Comparison of ENCODE assay signal across 8 mouse cellular contexts in genomic region chr10:78184531-78185380, GRCm38 (mm10). TPM values are rescaled to one million over a fixed set of nuclear protein-coding genes. Genes with fewer than 3 reads are reported as not detected.
DNase-seq lines count a peak whose midpoint lies in the region; ATAC-seq and TF ChIP-seq lines count a peak whose summit lies in the region.

Gene Pwp2, minus strand, starts transcription at chr10:78185149.

- in situ Hi-C loops in CH12.LX (cut with MboI; ENCODE audit: low pct_ligation_motif_present, low pct_unique_long_range_greater_than_20kb, low sequenced_read_pairs), result loop anchor here (5.0 to 10.0 kb wide), 2 partner anchors 38 to 190 kb away; no protein-coding TSS in a partner anchor

- 2% methylated on average over 47 of the region's 47 CpGs for WGBS in forebrain, embryonic 11.5 days
- WGBS in heart, postnatal 0 days, result 1% methylated on average over 47 of the region's 47 CpGs
- WGBS in liver, embryonic 16.5 days (ENCODE audit: insufficient replicate concordance), result under 1% methylated on average over 47 of the region's 47 CpGs
- WGBS in neural tube, embryonic 13.5 days, result 2% methylated on average over 47 of the region's 47 CpGs

- no peaks in the 10 kb centered on the region for H3K9me3 ChIP-seq in CH12.LX (replicated peaks; ENCODE audit: low read length)
- no peaks in the 10 kb centered on the region for H3K9me3 ChIP-seq in forebrain, embryonic 11.5 days (ENCODE audit: control insufficient read depth, low read length)
- H3K9me3 ChIP-seq in heart, postnatal 0 days (replicated peaks; ENCODE audit: control insufficient read depth, low read length), result no peaks in the 10 kb centered on the region
- H3K9me3 ChIP-seq in liver, embryonic 16.5 days (replicated peaks; ENCODE audit: control insufficient read depth, low read length), result no peaks in the 10 kb centered on the region
- no peaks in the 10 kb centered on the region for H3K9me3 ChIP-seq in neural tube, embryonic 13.5 days

- H3K9ac ChIP-seq in CH12.LX (ENCODE audit: insufficient read depth, low read depth), result peak within 1 kb of the TSS; percentile 91
- peak within 1 kb of the TSS; percentile 35 for H3K9ac ChIP-seq in forebrain, embryonic 11.5 days (ENCODE audit: low read length)
- peak within 1 kb of the TSS; percentile 57 for H3K9ac ChIP-seq in heart, postnatal 0 days (replicated peaks; ENCODE audit: low read depth, low read length)
- H3K9ac ChIP-seq in liver, embryonic 16.5 days (ENCODE audit: low read depth, low read length), result peak within 1 kb of the TSS; percentile 68
- peak within 1 kb of the TSS; percentile 71 for H3K9ac ChIP-seq in neural tube, embryonic 13.5 days

- TF ChIP-seq EP300 in CH12.LX (IDR thresholded peaks at IDR 0.05; ENCODE audit: low read length), result no peak
- no peak for TF ChIP-seq EP300 in heart, postnatal 0 days (IDR thresholded peaks at IDR 0.05; ENCODE audit: low read depth)

- peak within 1 kb of the TSS; percentile 49 for H3K27ac ChIP-seq in CH12.LX (ENCODE audit: insufficient read depth, low read depth)
- no peak within 1 kb of the TSS for H3K27ac ChIP-seq in forebrain, embryonic 11.5 days (ENCODE audit: low read depth, low read length)
- peak within 1 kb of the TSS; percentile 83 for H3K27ac ChIP-seq in heart, postnatal 0 days (ENCODE audit: low read depth)
- H3K27ac ChIP-seq in liver, embryonic 16.5 days (ENCODE audit: low read length), result peak within 1 kb of the TSS; percentile 86
- peak within 1 kb of the TSS; percentile 64 for H3K27ac ChIP-seq in neural tube, embryonic 13.5 days (replicated peaks)
- H3K27ac ChIP-seq in testis, adult 2 months (ENCODE audit: control insufficient read depth, insufficient read depth, low read depth, low read length), result peak within 1 kb of the TSS; percentile 68

- peak; percentile 92 for TF ChIP-seq POLR2A in CH12.LX (IDR thresholded peaks at IDR 0.05; ENCODE audit: low read depth, low read length)
- peak; percentile 80 for TF ChIP-seq POLR2A in testis, adult 2 months (IDR thresholded peaks at IDR 0.05; ENCODE audit: control insufficient read depth, low read depth, low read length)

- dilution Hi-C loops in CH12.LX (cut with MboI; ENCODE audit: extremely low pct_ligation_motif_present, extremely low pct_unique_long_range_greater_than_20kb, low sequenced_read_pairs), result no loop called here

- peak within 1 kb of the TSS; percentile 67 to 92 (median 81) for H3K4me3 ChIP-seq in CH12.LX (replicated peaks in 1 of 3; ENCODE audit: low read depth in 2 of 3, low read length in 2 of 3, poor library complexity in 1 of 3)
- peak within 1 kb of the TSS; percentile 63 for H3K4me3 ChIP-seq in forebrain, embryonic 11.5 days (ENCODE audit: low read depth, low read length)
- peak within 1 kb of the TSS; percentile 72 for H3K4me3 ChIP-seq in heart, postnatal 0 days (ENCODE audit: low read depth, low read length)
- H3K4me3 ChIP-seq in liver, embryonic 16.5 days (ENCODE audit: low read depth, low read length), result peak within 1 kb of the TSS; percentile 79
- H3K4me3 ChIP-seq in neural tube, embryonic 13.5 days, result peak within 1 kb of the TSS; percentile 78
- peak within 1 kb of the TSS; percentile 84 for H3K4me3 ChIP-seq in testis, adult 2 months (ENCODE audit: control insufficient read depth, low read depth, low read length)

- peaks cover 57 to 72% of the 10 kb centered on the region in 2 experiments for H3K36me3 ChIP-seq in CH12.LX (replicated peaks in 1 of 2; ENCODE audit: control insufficient read depth in 1 of 2, insufficient read depth in 1 of 2, low read length in 1 of 2)
- H3K36me3 ChIP-seq in forebrain, embryonic 11.5 days (ENCODE audit: control insufficient read depth, insufficient read depth, low read length), result peaks cover 7% of the 10 kb centered on the region; the same call in 1 of the 2 replicates
- peaks cover 56% of the 10 kb centered on the region for H3K36me3 ChIP-seq in heart, postnatal 0 days (replicated peaks; ENCODE audit: control insufficient read depth, insufficient read depth, low read length)
- H3K36me3 ChIP-seq in liver, embryonic 16.5 days (ENCODE audit: control insufficient read depth, insufficient read depth), result peaks cover 43% of the 10 kb centered on the region
- H3K36me3 ChIP-seq in neural tube, embryonic 13.5 days, result peaks cover 64% of the 10 kb centered on the region
- H3K36me3 ChIP-seq in testis, adult 2 months (ENCODE audit: control insufficient read depth, insufficient read depth, low read length), result no peaks in the 10 kb centered on the region; the same call in 1 of the 2 replicates

- TF ChIP-seq CTCF in CH12.LX (conservative IDR thresholded peaks at IDR 0.05 in 1 of 2, IDR thresholded peaks at IDR 0.05 in 1 of 2; ENCODE audit: low read depth in 2 of 2, low read length in 2 of 2), result no peak
- no peak for TF ChIP-seq CTCF in heart, postnatal 0 days (IDR thresholded peaks at IDR 0.05; ENCODE audit: low read depth)
- TF ChIP-seq CTCF in testis, adult 2 months (IDR thresholded peaks at IDR 0.05; ENCODE audit: control insufficient read depth, insufficient read depth, insufficient replicate concordance, low read depth, low read length), result 0 out of 2 replicates have a peak, but pooled peaks have one; percentile 6

- peaks cover 10% of the 10 kb centered on the region for H3K79me2 ChIP-seq in CH12.LX (replicated peaks; ENCODE audit: control insufficient read depth, extremely low read depth, insufficient read depth, poor library complexity, severe bottlenecking)

- ATAC-seq in forebrain, embryonic 11.5 days (replicated peaks; ENCODE audit: low FRiP score), result peak; percentile 95
- ATAC-seq in heart, postnatal 0 days (ENCODE audit: insufficient read depth, low read depth), result peak; percentile 97
- ATAC-seq in liver, embryonic 16.5 days (ENCODE audit: low read depth), result peak; percentile 97
- ATAC-seq in neural tube, embryonic 13.5 days (ENCODE audit: low read depth), result peak; percentile 98

- peak; percentile 97 for DNase-seq in CH12.LX (ENCODE audit: extremely low read depth)
- peak; percentile 96 for DNase-seq in c-Kit-positive CD71-positive TER-119-negative erythroid progenitor cells, embryonic 14.5 days (ENCODE audit: low read depth)
- DNase-seq in forebrain, embryonic 11.5 days (ENCODE audit: low spot score), result peak; percentile 94
- peak; percentile 96 for DNase-seq in heart, postnatal 0 days (ENCODE audit: low spot score)
- DNase-seq in kidney, postnatal 4 days, result peak; percentile 93 to 96

- TF ChIP-seq RAD21 in CH12.LX (IDR thresholded peaks at IDR 0.05; ENCODE audit: low read depth, low read length), result no peak

- no peaks in the 10 kb centered on the region for H3K27me3 ChIP-seq in CH12.LX (replicated peaks)
- H3K27me3 ChIP-seq in forebrain, embryonic 11.5 days (ENCODE audit: control insufficient read depth, insufficient read depth, low read length), result no peaks in the 10 kb centered on the region
- H3K27me3 ChIP-seq in heart, postnatal 0 days (ENCODE audit: control insufficient read depth, insufficient read depth, low read length), result no peaks in the 10 kb centered on the region
- no peaks in the 10 kb centered on the region for H3K27me3 ChIP-seq in liver, embryonic 16.5 days (ENCODE audit: control insufficient read depth, insufficient read depth, low read depth, low read length)
- no peaks in the 10 kb centered on the region for H3K27me3 ChIP-seq in neural tube, embryonic 13.5 days
- H3K27me3 ChIP-seq in testis, adult 2 months (ENCODE audit: control insufficient read depth, insufficient read depth, low read length), result no peaks in the 10 kb centered on the region

- H3K4me1 ChIP-seq in CH12.LX (ENCODE audit: control insufficient read depth in 1 of 2, insufficient read depth in 2 of 2), result peaks cover 6 to 11% of the 10 kb centered on the region in 2 experiments; a peak in 3 of 4 replicates
- peaks cover 7% of the 10 kb centered on the region; the same call in 1 of the 2 replicates for H3K4me1 ChIP-seq in forebrain, embryonic 11.5 days (replicated peaks; ENCODE audit: control insufficient read depth, insufficient read depth, low read length)
- H3K4me1 ChIP-seq in heart, postnatal 0 days (ENCODE audit: control insufficient read depth, insufficient read depth), result 0 out of 2 replicates have a peak, but pooled peaks cover 4% of the 10 kb centered on the region
- H3K4me1 ChIP-seq in liver, embryonic 16.5 days (ENCODE audit: control insufficient read depth, low read depth, low read length), result peaks cover 22% of the 10 kb centered on the region
- H3K4me1 ChIP-seq in neural tube, embryonic 13.5 days (replicated peaks), result peaks cover 15% of the 10 kb centered on the region
- no peaks in the 10 kb centered on the region for H3K4me1 ChIP-seq in testis, adult 2 months (ENCODE audit: control insufficient read depth, insufficient read depth, low read length)

- H3K4me2 ChIP-seq in CH12.LX (ENCODE audit: insufficient read depth, low read depth, poor library complexity, severe bottlenecking), result peak within 1 kb of the TSS; percentile 81
- peak within 1 kb of the TSS; percentile 96 for H3K4me2 ChIP-seq in forebrain, embryonic 11.5 days (ENCODE audit: low read depth, low read length, severe bottlenecking)
- H3K4me2 ChIP-seq in heart, postnatal 0 days (ENCODE audit: low read depth, low read length), result peak within 1 kb of the TSS; percentile 91
- H3K4me2 ChIP-seq in liver, embryonic 16.5 days (ENCODE audit: low read depth, low read length), result peak within 1 kb of the TSS; percentile 92
- peak within 1 kb of the TSS; percentile 99 for H3K4me2 ChIP-seq in neural tube, embryonic 13.5 days

TF ChIP-seq in CH12.LX, 34 proteins besides CTCF, POLR2A, EP300 and RAD21 (continues in another document):
- TF ChIP-seq JUND (conservative IDR thresholded peaks at IDR 0.05; ENCODE audit: low read depth, low read length) (no peak), E2F4 (IDR thresholded peaks at IDR 0.05; ENCODE audit: insufficient replicate concordance, low read depth, low read length) (0 out of 2 replicates have a peak, but pooled peaks have one; percentile 73), USF1 (IDR thresholded peaks at IDR 0.05; ENCODE audit: low read depth, low read length) (peak; percentile 29; the same call in 1 of the 2 replicates), ETS1 (conservative IDR thresholded peaks at IDR 0.05; ENCODE audit: low read depth, low read length) (peak; percentile 18; the same call in 1 of the 2 replicates), ELF1 (IDR thresholded peaks at IDR 0.05; ENCODE audit: low read depth, low read length) (peak; percentile 92), KAT2A (IDR thresholded peaks at IDR 0.05; ENCODE audit: insufficient replicate concordance, low read length) (peak; percentile 73; the same call in 1 of the 2 replicates), MYC (IDR thresholded peaks at IDR 0.05; ENCODE audit: low read depth, low read length) (peak; percentile 96)

RNA-seq across cellular contexts. Expression of gene Pwp2, which starts in this region (rescaled TPM):
- 43.0 and 55.5 TPM in 2 replicates for total RNA-seq in CH12.LX (2012; rRNA removed)
- total RNA-seq in CH12.LX (2014; rRNA removed), result 48.6 and 49.9 TPM in 2 replicates
- 41.2 and 42.9 TPM in 2 replicates for polyA plus RNA-seq in CH12.LX (2012; ENCODE audit: insufficient read length, low read depth)
- polyA plus RNA-seq in forebrain, embryonic 11.5 days (2014; fragmentation: Nextera tagmentation; extraction: Ambion mirVana), result 23.7 and 28.4 TPM in 2 replicates
- total RNA-seq in heart, postnatal 0 days (2014; rRNA removed; ENCODE audit: low replicate concordance), result 11.5 and 12.1 TPM in 2 replicates
- 6.2 and 6.9 TPM in 2 replicates for polyA plus RNA-seq in heart, postnatal 0 days (2015; fragmentation: Nextera tagmentation; extraction: Ambion mirVana)
- polyA plus RNA-seq in liver, embryonic 16.5 days (2015; fragmentation: Nextera tagmentation; extraction: Ambion mirVana), result 9.0 and 9.1 TPM in 2 replicates
- 15.2 and 15.8 TPM in 2 replicates for polyA plus RNA-seq in neural tube, embryonic 13.5 days (2015; fragmentation: Nextera tagmentation; extraction: Ambion mirVana)
- polyA plus RNA-seq in testis, adult 2 months (2012; rRNA removed), result 5.8 and 6.4 TPM in 2 replicates

Comparison
In these comparisons a context has a peak if more than half of its experiments do, and no peak if none do; other contexts are left out.
1. H3K9ac ChIP-seq: peak in every context shown above with its lines; median percentile 91 in CH12.LX; 71 in neural tube, embryonic 13.5 days; 68 in liver, embryonic 16.5 days; 57 in heart, postnatal 0 days; 35 in forebrain, embryonic 11.5 days.